Mouse (Mus musculus): ENCODE measurements around the gene Slc9a3. TPM values are rescaled to one million over a fixed set of nuclear protein-coding genes. Genes with fewer than 3 reads are reported as not detected.

Slc9a3 gene
- total RNA-seq (2014; fragmentation: Nextera tagmentation): not detected in 2 replicates
- 0.06 and 0.11 TPM in 2 replicates for total RNA-seq (2017)
- polyA plus RNA-seq (2012): not detected in 2 replicates

GRCm38 (mm10) chr13:74121141-74121602 lies at the start of gene Slc9a3:
TSS of gene Slc9a3 (plus strand) at chr13:74121457.
- TF ChIP-seq POLR2AphosphoS5 (IDR thresholded peaks at IDR 0.05; ENCODE audit: insufficient replicate concordance, low read depth, low read length) (no peak), CTCF (IDR thresholded peaks at IDR 0.05; ENCODE audit: low read depth, low read length) (no peak), GATA2 (IDR thresholded peaks at IDR 0.05; ENCODE audit: borderline replicate concordance, low read depth, low read length) (no peak), GATA1 (IDR thresholded peaks at IDR 0.05; ENCODE audit: borderline replicate concordance, low read length) (no peak), TAL1 (conservative IDR thresholded peaks at IDR 0.05; ENCODE audit: low read depth, low read length) (no peak)
- Histone ChIP-seq H3K9me3 (replicated peaks) (no peaks in the 10 kb centered on the region), H3K4me3 (ENCODE audit: low read depth, low read length) (no peak within 1 kb of the TSS), H3K27me3 (ENCODE audit: insufficient read depth, low read length) (peaks cover 33% of the 10 kb centered on the region), H3K4me1 (ENCODE audit: insufficient read depth, low read depth, low read length) (no peaks in the 10 kb centered on the region), H3K36me3 (replicated peaks) (no peaks in the 10 kb centered on the region)
- DNase-seq (ENCODE audit: low spot score) (no peak), ATAC-seq (ENCODE audit: extremely low read depth, insufficient number of reproducible peaks, low FRiP score, poor library complexity, severe bottlenecking) (no peak)

- no peak overlapping the region for H3K4me3 ChIP-seq (ENCODE audit: low read depth, low read length)
- H3K9me3 ChIP-seq (replicated peaks): no peaks in the 10 kb centered on the region
- no peaks in the 10 kb centered on the region for H3K36me3 ChIP-seq (replicated peaks)
- no peak for TF ChIP-seq CTCF (IDR thresholded peaks at IDR 0.05; ENCODE audit: low read depth, low read length)
- TF ChIP-seq GATA2 (IDR thresholded peaks at IDR 0.05; ENCODE audit: borderline replicate concordance, low read depth, low read length): no peak
- TF ChIP-seq TAL1 (conservative IDR thresholded peaks at IDR 0.05; ENCODE audit: low read depth, low read length): no peak
- no peak for TF ChIP-seq GATA1 (IDR thresholded peaks at IDR 0.05; ENCODE audit: borderline replicate concordance, low read length)
- no peak for TF ChIP-seq POLR2AphosphoS5 (IDR thresholded peaks at IDR 0.05; ENCODE audit: insufficient replicate concordance, low read depth, low read length)
- ATAC-seq (ENCODE audit: extremely low read depth, insufficient number of reproducible peaks, low FRiP score, poor library complexity, severe bottlenecking) (no peak), DNase-seq (ENCODE audit: low spot score) (no peak)
- peaks cover 19% of the 10 kb centered on the region for H3K27me3 ChIP-seq (ENCODE audit: insufficient read depth, low read length)
- H3K4me1 ChIP-seq (ENCODE audit: insufficient read depth, low read depth, low read length): no peaks in the 10 kb centered on the region; the same call in 1 of the 2 replicates
Measured at GRCm38 (mm10) chr13:74071714-74072113, 49.5 kb upstream of the Slc9a3 start.

GRCm38 (mm10) chr13:74073369-74073768 lies 47.9 kb upstream of the Slc9a3 start:
- DNase-seq (ENCODE audit: low spot score) (no peak), ATAC-seq (ENCODE audit: extremely low read depth, insufficient number of reproducible peaks, low FRiP score, poor library complexity, severe bottlenecking) (no peak)
- TF ChIP-seq CTCF (IDR thresholded peaks at IDR 0.05; ENCODE audit: low read depth, low read length) (no peak), GATA2 (IDR thresholded peaks at IDR 0.05; ENCODE audit: borderline replicate concordance, low read depth, low read length) (no peak), POLR2AphosphoS5 (IDR thresholded peaks at IDR 0.05; ENCODE audit: insufficient replicate concordance, low read depth, low read length) (no peak), GATA1 (IDR thresholded peaks at IDR 0.05; ENCODE audit: borderline replicate concordance, low read length) (no peak), TAL1 (conservative IDR thresholded peaks at IDR 0.05; ENCODE audit: low read depth, low read length) (no peak)
- Histone ChIP-seq H3K9me3 (replicated peaks) (no peaks in the 10 kb centered on the region), H3K4me3 (ENCODE audit: low read depth, low read length) (no peak overlapping the region), H3K36me3 (replicated peaks) (no peaks in the 10 kb centered on the region), H3K4me1 (ENCODE audit: insufficient read depth, low read depth, low read length) (no peaks in the 10 kb centered on the region; the same call in 1 of the 2 replicates), H3K27me3 (ENCODE audit: insufficient read depth, low read length) (peaks cover 22% of the 10 kb centered on the region)

DNA sequence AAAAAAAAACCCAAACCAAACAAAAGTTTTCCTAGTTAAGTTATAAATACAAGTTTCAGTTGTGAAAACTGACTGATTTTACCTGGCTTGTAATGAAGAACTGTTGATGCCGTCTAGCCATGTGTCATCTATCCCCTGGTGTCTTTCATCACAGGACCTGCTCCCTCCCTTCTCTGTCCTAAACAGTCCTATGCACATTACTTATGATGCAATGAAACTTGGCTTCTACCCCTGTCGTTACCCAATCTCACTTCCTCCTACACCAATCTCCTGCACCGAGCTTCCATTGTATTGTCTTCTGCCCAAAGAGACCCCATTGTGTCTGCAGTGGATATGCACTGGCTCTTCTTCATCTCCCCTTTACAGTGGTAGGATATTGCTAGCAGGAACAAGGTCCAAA lies 31.0 kb upstream of the Slc9a3 start:
- no peak for ATAC-seq (ENCODE audit: extremely low read depth, insufficient number of reproducible peaks, low FRiP score, poor library complexity, severe bottlenecking)
- no peak overlapping the region for H3K4me3 ChIP-seq (ENCODE audit: low read depth, low read length)
- H3K27me3 ChIP-seq (ENCODE audit: insufficient read depth, low read length): peaks cover 14% of the 10 kb centered on the region
- H3K36me3 ChIP-seq (replicated peaks): no peaks in the 10 kb centered on the region
- H3K4me1 ChIP-seq (ENCODE audit: insufficient read depth, low read depth, low read length): no peaks in the 10 kb centered on the region
- no peak for TF ChIP-seq GATA2 (IDR thresholded peaks at IDR 0.05; ENCODE audit: borderline replicate concordance, low read depth, low read length)
- no peak for TF ChIP-seq GATA1 (IDR thresholded peaks at IDR 0.05; ENCODE audit: borderline replicate concordance, low read length)
- TF ChIP-seq POLR2AphosphoS5 (IDR thresholded peaks at IDR 0.05; ENCODE audit: insufficient replicate concordance, low read depth, low read length): no peak
- no peak for TF ChIP-seq TAL1 (conservative IDR thresholded peaks at IDR 0.05; ENCODE audit: low read depth, low read length)
- no peak for TF ChIP-seq CTCF (IDR thresholded peaks at IDR 0.05; ENCODE audit: low read depth, low read length)
- DNase-seq (ENCODE audit: low spot score): no peak
- H3K9me3 ChIP-seq (replicated peaks): no peaks in the 10 kb centered on the region

- peaks cover 10% of the 10 kb centered on the region for H3K27me3 ChIP-seq (ENCODE audit: insufficient read depth, low read length)
- ATAC-seq (ENCODE audit: extremely low read depth, insufficient number of reproducible peaks, low FRiP score, poor library complexity, severe bottlenecking): no peak
Measured at GRCm38 (mm10) chr13:74095936-74096335, 25.3 kb upstream of the Slc9a3 start.

DNA sequence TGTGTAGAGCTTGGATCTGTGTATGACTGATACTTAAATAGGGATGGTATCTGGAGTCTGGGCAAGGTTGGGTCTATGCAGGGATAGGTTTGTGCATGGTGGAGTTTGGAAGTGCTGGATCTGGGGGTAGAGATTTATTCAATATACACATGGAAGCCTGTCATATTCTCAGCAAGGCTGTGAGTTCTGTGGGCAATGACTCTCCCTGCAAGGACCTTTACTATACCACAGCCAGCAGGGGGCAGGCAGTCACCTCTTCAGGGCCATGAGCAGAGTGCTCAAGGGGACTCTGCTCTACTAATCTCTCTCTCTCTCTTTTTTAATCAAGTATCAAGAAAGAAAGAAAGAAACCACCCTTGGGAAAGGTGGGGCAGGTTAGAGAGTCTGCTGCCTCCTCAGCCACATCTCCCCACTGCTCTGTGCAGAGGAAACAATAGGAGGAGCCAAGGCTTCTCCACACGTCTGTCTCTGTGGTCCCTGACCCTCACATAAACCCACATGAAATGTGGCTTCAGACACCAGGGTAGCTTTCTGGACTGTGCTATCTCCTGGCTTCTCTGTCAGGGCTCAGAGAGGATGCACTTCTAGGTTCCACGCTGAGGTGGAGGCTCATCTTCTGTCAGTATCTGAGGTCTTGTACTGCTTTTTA lies 24.4 kb upstream of the Slc9a3 start:
- DNase-seq (ENCODE audit: low spot score) (peak; percentile 6), ATAC-seq (ENCODE audit: extremely low read depth, insufficient number of reproducible peaks, low FRiP score, poor library complexity, severe bottlenecking) (no peak)
- Histone ChIP-seq H3K36me3 (replicated peaks) (no peaks in the 10 kb centered on the region), H3K4me1 (ENCODE audit: insufficient read depth, low read depth, low read length) (no peaks in the 10 kb centered on the region), H3K4me3 (ENCODE audit: low read depth, low read length) (no peak overlapping the region), H3K9me3 (replicated peaks) (no peaks in the 10 kb centered on the region), H3K27me3 (ENCODE audit: insufficient read depth, low read length) (peaks cover 16% of the 10 kb centered on the region)
- no peak for TF ChIP-seq POLR2AphosphoS5 (IDR thresholded peaks at IDR 0.05; ENCODE audit: insufficient replicate concordance, low read depth, low read length)
- TF ChIP-seq CTCF (IDR thresholded peaks at IDR 0.05; ENCODE audit: low read depth, low read length): peak; percentile 53; the same call in 1 of the 2 replicates
- no peak for TF ChIP-seq GATA1 (IDR thresholded peaks at IDR 0.05; ENCODE audit: borderline replicate concordance, low read length)
- TF ChIP-seq GATA2 (IDR thresholded peaks at IDR 0.05; ENCODE audit: borderline replicate concordance, low read depth, low read length): no peak
- TF ChIP-seq TAL1 (conservative IDR thresholded peaks at IDR 0.05; ENCODE audit: low read depth, low read length): no peak

More at GRCm38 (mm10) chr13:74095936-74096335, 25.3 kb upstream of the Slc9a3 start:
- no peaks in the 10 kb centered on the region for H3K36me3 ChIP-seq (replicated peaks)
- H3K4me1 ChIP-seq (ENCODE audit: insufficient read depth, low read depth, low read length): no peaks in the 10 kb centered on the region
- no peak for DNase-seq (ENCODE audit: low spot score)
- H3K4me3 ChIP-seq (ENCODE audit: low read depth, low read length): no peak overlapping the region
- no peaks in the 10 kb centered on the region for H3K9me3 ChIP-seq (replicated peaks)
- no peak for TF ChIP-seq GATA1 (IDR thresholded peaks at IDR 0.05; ENCODE audit: borderline replicate concordance, low read length)
